Mouse (Mus musculus) right cerebral cortex, postnatal 25 days (tissue): Measurements from ENCODE around the gene Vwde.
A peak's percentile ranks its signal among the peaks of the same experiment; 100 is the strongest.

ENCODE experiments used
- DNase-seq: peaks from one replicate; pipeline ENCODE4 v3.0.0; 2022

Vwde gene

GRCm38 (mm10) chr6:13224596-13225227, at the start of gene Vwde:
Gene Vwde (minus strand): TSS chr6:13224965.
- DNase-seq, result no peak

- DNase-seq, result no peak
Measured at GRCm38 (mm10) chr6:13255341-13255740, 30.6 kb upstream of the Vwde start.

GRCm38 (mm10) chr6:13248317-13248969, 23.7 kb upstream of the Vwde start:
- no peak for DNase-seq

- DNase-seq, result no peak
Measured at GRCm38 (mm10) chr6:13206157-13206556, 18.6 kb downstream of the Vwde start.

GRCm38 (mm10) chr6:13197486-13197885, 27.3 kb downstream of the Vwde start:
- no peak for DNase-seq

- no peak for DNase-seq
Measured at GRCm38 (mm10) chr6:13186836-13187235, 37.9 kb downstream of the Vwde start.

- no peak for DNase-seq
Measured at GRCm38 (mm10) chr6:13180061-13180460, 44.7 kb downstream of the Vwde start.

GRCm38 (mm10) chr6:13169459-13170150, 55.2 kb downstream of the Vwde start:
- DNase-seq, result no peak

GRCm38 (mm10) chr6:13166240-13166937, 58.4 kb downstream of the Vwde start:
- no peak for DNase-seq

GRCm38 (mm10) chr6:13159437-13159836, 65.3 kb downstream of the Vwde start:
- DNase-seq, result no peak

- no peak for DNase-seq
Measured at GRCm38 (mm10) chr6:13153888-13154697, 70.7 kb downstream of the Vwde start.

- DNase-seq, result peak; percentile 18
Measured at GRCm38 (mm10) chr6:13152062-13152640, 72.6 kb downstream of the Vwde start.

- DNase-seq, result no peak
Measured at GRCm38 (mm10) chr6:13137255-13137654, 87.5 kb downstream of the Vwde start.

GRCm38 (mm10) chr6:13108662-13109061, 116.1 kb downstream of the Vwde start:
- DNase-seq, result no peak
